Mouse (Mus musculus): ENCODE measurements around the gene Mecom. TPM values are rescaled to one million over a fixed set of nuclear protein-coding genes. Genes with fewer than 3 reads are reported as not detected.

Gene Mecom
- total RNA-seq, 2 experiments from 2014 or later: 4.9 to 7.0 TPM

GRCm38 (mm10) chr3:30380273-30380672 is 167.5 kb downstream of the Mecom start:
- intact Hi-C loops (cut with DNase I): no loop called here
- DNase-seq: no peak

- intact Hi-C loops (cut with DNase I): no loop called here
- no peak for DNase-seq
Measured at GRCm38 (mm10) chr3:30379301-30379700, 168.5 kb downstream of the Mecom start.

- intact Hi-C loops (cut with DNase I): no loop called here
Measured at GRCm38 (mm10) chr3:30371472-30371871, 176.3 kb downstream of the Mecom start.

GRCm38 (mm10) chr3:30370860-30371455 is 176.8 kb downstream of the Mecom start:
- intact Hi-C loops (cut with DNase I): no loop called here
- DNase-seq: no peak

More at GRCm38 (mm10) chr3:30371472-30371871, 176.3 kb downstream of the Mecom start:
- DNase-seq: no peak

- intact Hi-C loops (cut with DNase I): no loop called here
- peak in 1 of 2 experiments; percentile 6 for DNase-seq
Measured at GRCm38 (mm10) chr3:30366621-30367020, 181.2 kb downstream of the Mecom start.

- intact Hi-C loops (cut with DNase I): no loop called here
- no peak for DNase-seq
Measured at GRCm38 (mm10) chr3:30361190-30361589, 186.6 kb downstream of the Mecom start.

- intact Hi-C loops (cut with DNase I): no loop called here
- no peak for DNase-seq
Measured at GRCm38 (mm10) chr3:30353878-30354727, 193.7 kb downstream of the Mecom start.

GRCm38 (mm10) chr3:30349279-30349678 is 198.5 kb downstream of the Mecom start:
- intact Hi-C loops (cut with DNase I): no loop called here
- DNase-seq: no peak

GRCm38 (mm10) chr3:30344151-30344550 is 203.7 kb downstream of the Mecom start:
- no peak for DNase-seq
- intact Hi-C loops (cut with DNase I): no loop called here

- intact Hi-C loops (cut with DNase I): no loop called here
- no peak for DNase-seq
Measured at GRCm38 (mm10) chr3:30332337-30332736, 215.5 kb downstream of the Mecom start.

- intact Hi-C loops (cut with DNase I): no loop called here
- DNase-seq: no peak
Measured at GRCm38 (mm10) chr3:30330476-30330875, 217.3 kb downstream of the Mecom start.

GRCm38 (mm10) chr3:30330021-30330420 is 217.8 kb downstream of the Mecom start:
- intact Hi-C loops (cut with DNase I): no loop called here
- no peak for DNase-seq

GRCm38 (mm10) chr3:30314955-30315354 is 232.9 kb downstream of the Mecom start:
- intact Hi-C loops (cut with DNase I): no loop called here

GRCm38 (mm10) chr3:30308081-30308480 is 239.7 kb downstream of the Mecom start:
- intact Hi-C loops (cut with DNase I): no loop called here
- no peak for DNase-seq

More at GRCm38 (mm10) chr3:30314955-30315354, 232.9 kb downstream of the Mecom start:
- DNase-seq: no peak

GRCm38 (mm10) chr3:30307601-30308000 is 240.2 kb downstream of the Mecom start:
- no peak for DNase-seq
- intact Hi-C loops (cut with DNase I): no loop called here

GRCm38 (mm10) chr3:30306080-30306479 is 241.7 kb downstream of the Mecom start:
- intact Hi-C loops (cut with DNase I): no loop called here
- DNase-seq: no peak

- intact Hi-C loops (cut with DNase I): no loop called here
- no peak for DNase-seq
Measured at GRCm38 (mm10) chr3:30299460-30299859, 248.3 kb downstream of the Mecom start.

GRCm38 (mm10) chr3:30294433-30294832 is 253.4 kb downstream of the Mecom start:
- DNase-seq: no peak
- intact Hi-C loops (cut with DNase I): no loop called here

GRCm38 (mm10) chr3:30286529-30286928 is 261.3 kb downstream of the Mecom start:
- DNase-seq: no peak

GRCm38 (mm10) chr3:30284094-30284493 is 263.7 kb downstream of the Mecom start:
- intact Hi-C loops (cut with DNase I): no loop called here
- no peak for DNase-seq

More at GRCm38 (mm10) chr3:30286529-30286928, 261.3 kb downstream of the Mecom start:
- intact Hi-C loops (cut with DNase I): no loop called here

- intact Hi-C loops (cut with DNase I): no loop called here
- DNase-seq: no peak
Measured at GRCm38 (mm10) chr3:30283562-30283961, 264.2 kb downstream of the Mecom start.

- intact Hi-C loops (cut with DNase I): no loop called here
- DNase-seq: no peak
Measured at GRCm38 (mm10) chr3:30277569-30277968, 270.2 kb downstream of the Mecom start.
